Mouse (Mus musculus): ENCODE measurements at regions not wholly inside any gene's neighbourhood (a gene's known extent, or its start where the extent isn't known, plus 50 kb on each side); places are given as distances from the start of the nearest gene placed in this dataset.
A peak's percentile ranks its signal among the peaks of the same experiment; 100 is the strongest.

GRCm38 (mm10) chr16:93218402-93218801 is 385.5 kb downstream of the Setd4 start:
- ATAC-seq (replicated peaks; ENCODE audit: insufficient number of reproducible peaks, low FRiP score, low TSS enrichment, poor library complexity, severe bottlenecking) = no peak

GRCm38 (mm10) chr16:93217600-93218226 is 386.1 kb downstream of the Setd4 start:
- no peak for ATAC-seq (replicated peaks; ENCODE audit: insufficient number of reproducible peaks, low FRiP score, low TSS enrichment, poor library complexity, severe bottlenecking)

- no peak for ATAC-seq (replicated peaks; ENCODE audit: insufficient number of reproducible peaks, low FRiP score, low TSS enrichment, poor library complexity, severe bottlenecking)
Measured at GRCm38 (mm10) chr16:93215630-93216029, 388.2 kb downstream of the Setd4 start.

DNA sequence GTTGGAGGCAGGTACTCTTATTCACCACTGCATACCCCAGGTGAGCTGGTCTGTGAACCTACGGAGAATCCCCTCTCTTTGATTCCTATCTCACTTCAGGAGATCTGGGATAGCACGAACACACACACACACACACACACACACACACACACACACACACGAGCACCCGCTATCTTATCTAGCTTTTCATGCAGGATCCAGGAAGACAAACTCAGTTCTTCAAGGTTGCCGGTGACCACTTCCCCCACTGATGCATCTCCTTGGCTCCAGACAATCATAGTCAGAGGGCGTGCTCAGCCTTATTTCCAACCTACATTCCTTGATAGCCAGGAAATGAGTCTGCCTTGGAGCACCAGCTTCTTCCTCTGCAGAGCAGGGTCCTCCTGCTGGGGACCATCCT is 387.7 kb upstream of the Runx1 start:
- no peak for ATAC-seq (replicated peaks; ENCODE audit: insufficient number of reproducible peaks, low FRiP score, low TSS enrichment, poor library complexity, severe bottlenecking)

GRCm38 (mm10) chr16:93207675-93208074 is 381.7 kb upstream of the Runx1 start:
- peak; percentile 70 for ATAC-seq (replicated peaks; ENCODE audit: insufficient number of reproducible peaks, low FRiP score, low TSS enrichment, poor library complexity, severe bottlenecking)

DNA sequence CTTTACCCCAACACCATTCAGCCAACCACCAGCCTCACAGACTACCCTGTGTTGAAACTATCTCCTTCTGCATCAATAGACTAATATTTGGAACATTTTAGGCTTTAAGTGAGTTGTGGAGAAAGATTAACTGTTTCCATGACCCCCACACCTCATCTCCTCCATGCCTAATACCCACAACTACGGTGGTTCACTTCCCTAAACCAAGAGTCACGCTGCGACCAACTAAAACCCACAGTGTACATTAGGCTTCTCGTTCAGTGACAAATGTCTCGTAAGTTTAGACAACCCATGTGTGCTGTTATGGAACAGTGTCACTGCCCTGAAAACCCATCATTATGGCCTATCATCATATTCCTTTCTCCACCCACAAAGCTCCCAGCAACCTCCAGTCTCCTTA is 381.3 kb upstream of the Runx1 start:
- ATAC-seq (replicated peaks; ENCODE audit: insufficient number of reproducible peaks, low FRiP score, low TSS enrichment, poor library complexity, severe bottlenecking) = no peak

DNA sequence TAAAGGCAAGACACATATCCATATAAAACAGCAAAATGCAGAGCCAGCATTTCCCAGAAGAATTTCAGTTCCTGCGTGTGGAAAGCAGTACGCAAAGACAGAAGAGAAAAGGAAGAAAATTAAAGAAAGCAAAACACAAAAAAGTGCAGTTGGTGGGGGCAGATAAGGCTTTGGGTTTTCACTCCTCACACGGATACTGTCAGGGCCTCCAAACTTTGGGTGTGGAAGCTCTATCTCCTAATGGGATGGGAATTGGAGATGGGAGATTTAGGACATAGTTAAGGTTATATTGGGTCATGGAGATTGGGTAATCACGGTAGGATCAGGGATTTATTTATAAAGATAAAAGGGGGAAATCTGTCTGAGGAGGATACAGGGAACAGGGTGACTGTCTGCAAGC is 380.4 kb upstream of the Runx1 start:
- ATAC-seq (replicated peaks; ENCODE audit: insufficient number of reproducible peaks, low FRiP score, low TSS enrichment, poor library complexity, severe bottlenecking) = no peak

DNA sequence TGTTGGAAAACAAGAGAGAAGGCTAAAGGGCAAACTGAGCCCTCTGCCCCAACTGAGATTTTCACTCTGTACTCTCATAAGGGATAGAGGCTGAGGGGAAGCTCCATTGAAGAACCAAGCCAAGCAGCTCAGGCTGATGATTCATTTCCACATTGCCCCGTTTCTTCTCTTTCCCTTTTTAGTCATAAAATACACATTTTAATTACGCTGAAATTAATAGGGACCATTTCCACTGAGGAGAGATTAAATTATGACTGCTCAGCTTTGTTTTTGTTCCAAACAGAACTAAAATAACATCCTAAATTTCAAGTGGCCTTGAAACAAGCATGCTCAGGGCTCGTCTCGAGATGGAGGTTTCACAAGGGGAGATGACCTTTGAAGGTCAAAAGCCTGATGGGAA is 378.7 kb upstream of the Runx1 start:
- ATAC-seq (replicated peaks; ENCODE audit: insufficient number of reproducible peaks, low FRiP score, low TSS enrichment, poor library complexity, severe bottlenecking) = no peak

DNA sequence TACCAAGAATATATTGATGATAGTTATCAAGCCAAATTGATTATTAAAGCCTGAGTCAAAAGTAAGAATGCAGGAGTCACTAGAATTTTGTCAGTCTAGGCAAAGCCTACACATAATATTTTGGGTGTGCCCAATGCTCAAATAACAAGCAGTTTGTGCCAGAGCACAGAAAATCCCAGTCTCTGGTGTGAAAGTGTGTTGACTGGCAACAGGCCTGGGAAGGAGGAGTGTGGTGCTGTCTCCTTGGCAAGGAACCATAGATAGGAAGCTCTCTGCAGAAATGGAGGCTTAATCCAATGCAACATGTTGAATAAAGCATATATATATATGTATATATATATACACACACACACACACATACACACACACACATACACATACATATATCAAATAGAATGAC is 376.6 kb upstream of the Runx1 start:
- ATAC-seq (replicated peaks; ENCODE audit: insufficient number of reproducible peaks, low FRiP score, low TSS enrichment, poor library complexity, severe bottlenecking) = no peak

DNA sequence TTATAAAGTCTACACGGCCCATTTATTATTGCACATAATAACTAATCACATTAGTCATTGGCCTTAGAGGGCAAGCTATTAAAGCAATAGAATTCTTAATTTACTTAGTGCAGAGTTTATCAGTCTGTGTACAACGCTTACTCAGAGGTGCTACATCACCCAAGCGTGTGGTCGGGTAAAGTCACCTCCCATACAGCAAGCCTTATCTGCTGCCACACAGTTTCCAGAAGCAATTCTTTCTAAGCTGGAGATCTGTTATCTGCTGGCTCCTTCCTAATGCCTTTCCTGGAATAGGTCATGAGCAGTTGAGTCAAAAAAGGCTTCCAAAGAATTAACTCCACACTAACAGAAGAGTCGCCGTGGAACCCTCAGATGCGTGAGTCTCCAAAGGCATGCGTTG is 371.4 kb upstream of the Runx1 start:
- ATAC-seq (replicated peaks; ENCODE audit: insufficient number of reproducible peaks, low FRiP score, low TSS enrichment, poor library complexity, severe bottlenecking) = no peak

- no peak for ATAC-seq (replicated peaks; ENCODE audit: insufficient number of reproducible peaks, low FRiP score, low TSS enrichment, poor library complexity, severe bottlenecking)
Measured at GRCm38 (mm10) chr16:93193921-93194481, 368.1 kb upstream of the Runx1 start.

- ATAC-seq (replicated peaks; ENCODE audit: insufficient number of reproducible peaks, low FRiP score, low TSS enrichment, poor library complexity, severe bottlenecking) = no peak
Measured at GRCm38 (mm10) chr16:93193263-93193662, 367.3 kb upstream of the Runx1 start.

- ATAC-seq (replicated peaks; ENCODE audit: insufficient number of reproducible peaks, low FRiP score, low TSS enrichment, poor library complexity, severe bottlenecking) = no peak
Measured at GRCm38 (mm10) chr16:93192651-93193173, 366.8 kb upstream of the Runx1 start.

- no peak for ATAC-seq (replicated peaks; ENCODE audit: insufficient number of reproducible peaks, low FRiP score, low TSS enrichment, poor library complexity, severe bottlenecking)
Measured at GRCm38 (mm10) chr16:93191174-93191573, 365.2 kb upstream of the Runx1 start.

DNA sequence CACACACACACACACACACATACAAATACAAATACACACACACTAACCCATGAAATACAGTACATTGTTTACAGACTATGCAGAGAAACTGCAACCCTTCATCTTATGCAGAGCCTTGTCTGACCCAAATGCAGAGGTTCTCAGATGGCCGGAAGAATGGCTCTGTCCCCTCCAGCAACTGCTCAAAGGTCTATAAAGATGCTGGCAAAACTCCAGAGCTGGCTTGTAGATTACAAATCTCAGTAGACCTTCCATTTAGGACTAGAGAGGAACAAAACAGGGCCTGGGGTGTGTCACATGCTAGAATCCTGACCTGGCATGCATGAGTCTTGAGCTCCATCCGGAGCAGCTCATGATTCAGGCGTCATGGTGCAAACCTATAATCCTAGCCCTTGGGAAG is 364.4 kb upstream of the Runx1 start:
- ATAC-seq (replicated peaks; ENCODE audit: insufficient number of reproducible peaks, low FRiP score, low TSS enrichment, poor library complexity, severe bottlenecking) = no peak

DNA sequence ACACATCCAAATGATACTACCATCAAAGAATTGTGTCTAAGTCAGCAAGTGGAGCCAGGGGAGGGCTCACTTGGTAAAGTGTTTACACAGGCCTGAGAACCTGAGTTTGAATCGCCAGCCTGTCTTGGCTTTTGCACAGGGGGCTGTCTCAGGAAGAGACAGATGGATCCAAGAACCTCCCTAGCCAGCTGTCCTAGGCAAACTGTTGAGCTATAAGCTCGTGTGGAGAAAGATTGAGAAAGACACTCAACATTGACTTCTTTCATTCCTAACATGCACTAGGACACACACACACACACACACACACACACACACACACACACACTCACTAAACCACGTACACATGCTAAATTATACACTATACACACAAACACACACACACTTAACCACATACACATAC is 363.9 kb upstream of the Runx1 start:
- ATAC-seq (replicated peaks; ENCODE audit: insufficient number of reproducible peaks, low FRiP score, low TSS enrichment, poor library complexity, severe bottlenecking) = no peak

DNA sequence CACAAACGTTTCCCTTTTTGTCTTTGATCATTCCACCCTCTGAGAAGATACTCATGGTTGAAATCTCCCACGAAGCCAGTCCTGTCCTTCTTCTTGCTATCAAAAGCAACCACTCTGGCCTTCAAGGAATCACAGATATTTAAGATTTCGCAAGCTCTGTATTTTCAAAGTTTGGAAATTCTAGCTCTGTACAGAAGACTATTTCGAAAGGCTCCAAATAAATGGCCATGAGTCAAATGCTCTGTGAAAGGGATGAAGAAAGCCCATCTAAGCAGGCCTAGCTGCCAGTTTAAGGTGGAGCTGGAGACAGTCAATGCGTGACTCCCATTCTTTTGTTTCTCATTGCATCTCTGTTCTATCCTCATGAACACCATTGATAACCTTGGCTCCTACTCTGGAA is 363.5 kb upstream of the Runx1 start:
- ATAC-seq (replicated peaks; ENCODE audit: insufficient number of reproducible peaks, low FRiP score, low TSS enrichment, poor library complexity, severe bottlenecking) = no peak

DNA sequence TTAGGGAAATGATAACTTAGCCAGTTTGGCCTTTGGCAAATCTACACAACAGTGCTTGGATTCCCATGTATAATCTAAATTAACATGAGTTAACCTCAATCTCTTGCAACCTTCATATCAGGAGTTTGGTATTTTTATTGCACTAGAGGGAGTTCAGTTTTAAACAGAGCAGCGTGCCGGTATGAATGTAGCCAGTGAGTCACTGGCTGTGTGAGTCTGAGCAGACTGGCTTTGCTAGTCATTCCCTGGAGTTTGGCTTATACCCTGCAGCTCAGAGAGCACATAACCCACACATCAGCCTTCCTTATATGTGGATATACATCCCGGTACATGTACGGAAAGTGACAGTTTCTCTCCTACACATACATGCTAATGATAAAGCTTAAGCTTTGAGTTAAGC is 360.6 kb upstream of the Runx1 start:
- no peak for ATAC-seq (replicated peaks; ENCODE audit: insufficient number of reproducible peaks, low FRiP score, low TSS enrichment, poor library complexity, severe bottlenecking)

GRCm38 (mm10) chr16:93182656-93183055 is 356.7 kb upstream of the Runx1 start:
- ATAC-seq (replicated peaks; ENCODE audit: insufficient number of reproducible peaks, low FRiP score, low TSS enrichment, poor library complexity, severe bottlenecking) = no peak

DNA sequence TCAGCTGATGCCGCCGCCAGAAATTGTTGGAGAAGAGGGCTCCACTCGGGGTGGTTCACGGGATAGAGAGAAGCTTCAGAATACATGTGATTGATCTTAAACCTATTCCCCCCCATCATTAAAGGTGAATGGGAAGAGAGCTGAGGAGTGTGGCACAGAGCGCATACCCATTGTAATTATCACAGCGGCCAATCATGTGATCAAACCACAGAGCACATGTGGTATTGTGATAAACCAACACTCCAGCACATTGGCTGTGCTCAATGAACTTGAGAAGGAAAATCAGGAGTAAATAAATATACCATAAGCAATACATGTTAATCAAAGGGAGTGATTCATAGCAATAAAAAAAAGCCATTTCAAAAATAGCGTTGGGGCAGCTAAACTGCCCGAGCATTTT is 355.5 kb upstream of the Runx1 start:
- no peak for ATAC-seq (replicated peaks; ENCODE audit: insufficient number of reproducible peaks, low FRiP score, low TSS enrichment, poor library complexity, severe bottlenecking)

DNA sequence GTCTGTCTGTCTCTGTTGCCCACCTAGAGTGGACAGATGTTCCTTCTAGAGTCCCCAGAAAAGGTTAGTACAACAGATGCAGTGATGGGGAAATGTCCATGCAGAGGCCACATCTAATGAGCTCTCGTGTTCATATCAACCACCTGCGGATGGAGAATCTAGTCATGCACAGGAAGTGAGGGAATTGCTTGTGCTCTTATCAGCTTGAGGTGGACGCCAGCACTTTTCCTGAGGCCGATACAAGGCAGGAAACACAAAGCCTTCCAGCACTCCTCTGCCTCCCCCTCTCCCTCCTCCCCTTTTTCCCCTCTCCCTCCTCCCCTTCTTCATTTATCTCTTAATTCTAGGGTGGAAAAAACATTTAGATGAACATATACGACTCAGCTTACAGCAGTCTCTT is 354.3 kb upstream of the Runx1 start:
- ATAC-seq (replicated peaks; ENCODE audit: insufficient number of reproducible peaks, low FRiP score, low TSS enrichment, poor library complexity, severe bottlenecking) = no peak
